Mouse (Mus musculus): Measurements from ENCODE around the gene Cradd. TPM values are rescaled to one million over a fixed set of nuclear protein-coding genes. Genes with fewer than 3 reads are reported as not detected.

Cradd gene
- total RNA-seq, 1 experiment from 2014 or later: 19.1 TPM

- peak; percentile 33 for DNase-seq
Observed at GRCm38 (mm10) chr10:95197377-95197776, 126.6 kb downstream of the Cradd start.

DNA sequence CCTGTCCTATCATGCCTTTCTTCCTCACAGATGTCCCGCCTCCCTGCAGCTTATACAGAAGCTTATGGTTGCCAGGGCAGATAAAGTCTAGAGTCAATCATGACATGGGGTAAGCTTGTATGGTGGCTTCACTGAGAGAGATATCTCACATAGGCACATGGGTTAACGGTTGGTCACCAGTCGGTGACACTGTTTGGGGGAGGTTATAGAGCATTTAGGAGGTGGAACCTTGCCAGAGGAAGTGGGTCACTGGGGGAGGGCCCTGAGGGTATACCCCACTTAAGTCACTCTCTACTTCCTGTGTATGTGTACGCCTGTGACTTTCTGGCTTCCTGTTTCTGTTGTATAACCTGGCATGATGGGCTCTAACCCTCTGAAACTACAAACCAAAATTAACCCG is 128.2 kb downstream of the Cradd start:
- DNase-seq: no peak

DNA sequence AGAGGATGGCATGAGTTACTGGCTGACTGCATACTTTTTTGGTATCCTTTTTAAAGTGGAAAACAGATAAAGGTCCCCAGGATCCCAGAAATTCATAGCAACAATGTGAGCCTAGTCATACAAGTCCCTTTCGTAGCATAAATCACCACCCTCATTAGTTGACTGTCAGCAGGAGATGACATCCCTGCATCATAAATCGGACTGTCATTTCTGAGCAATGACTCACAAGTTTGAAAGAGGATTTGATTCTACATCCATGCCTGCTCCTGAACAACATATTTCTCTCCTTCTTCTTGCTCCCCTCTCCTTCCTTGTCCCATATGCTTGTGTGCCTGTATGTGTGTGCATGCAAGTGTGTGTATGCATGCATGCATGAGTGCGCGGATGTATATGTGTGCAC is 129.2 kb downstream of the Cradd start:
- no peak for DNase-seq

- DNase-seq: no peak
Observed at GRCm38 (mm10) chr10:95193875-95194281, 130.1 kb downstream of the Cradd start.

DNA sequence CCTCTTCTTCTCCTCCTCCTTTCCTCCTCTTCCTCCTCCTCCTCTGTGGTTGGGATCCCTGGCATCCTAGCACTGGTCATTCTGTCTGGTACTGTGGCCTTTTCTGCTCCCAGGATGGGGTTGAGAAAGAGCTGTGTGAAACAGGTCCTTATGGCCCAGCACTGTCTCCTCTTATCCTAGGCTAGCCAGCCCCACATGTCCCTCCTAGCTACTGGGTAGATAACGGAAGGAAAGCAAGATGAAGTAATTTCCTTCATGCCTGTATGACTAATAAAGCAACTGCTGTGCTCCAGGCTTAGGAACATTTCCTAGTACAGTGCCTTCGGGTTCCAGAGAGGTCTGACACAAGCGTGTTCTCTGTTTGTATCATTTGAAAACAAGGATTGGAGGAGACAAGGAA is 132.1 kb downstream of the Cradd start:
- DNase-seq: no peak

DNA sequence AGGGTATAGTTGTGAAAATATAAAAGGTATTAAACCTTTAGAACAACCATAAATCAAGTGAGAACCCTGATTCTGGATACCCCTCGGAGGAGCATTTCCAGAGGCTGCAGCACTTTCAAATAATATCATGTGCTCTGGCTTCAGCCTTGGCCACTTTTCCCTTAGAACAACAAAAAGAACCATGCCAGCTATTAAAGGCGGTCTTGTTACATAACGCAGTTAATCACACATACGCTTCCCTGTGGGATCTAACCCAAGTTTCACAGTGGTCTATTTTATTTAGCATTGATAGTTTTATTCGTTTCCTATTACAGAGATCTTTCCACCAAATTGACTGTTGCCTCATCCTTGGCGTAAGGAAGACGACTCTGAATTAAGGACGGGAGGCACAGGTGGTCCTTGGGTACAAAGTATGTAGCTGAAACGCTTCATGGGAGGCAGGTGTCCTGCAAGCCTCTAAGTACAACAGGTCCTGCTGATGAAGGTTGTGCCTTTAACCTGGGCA is 132.7 kb downstream of the Cradd start:
- no peak for DNase-seq

GRCm38 (mm10) chr10:95189550-95190211 is 134.3 kb downstream of the Cradd start:
- DNase-seq: no peak

DNA sequence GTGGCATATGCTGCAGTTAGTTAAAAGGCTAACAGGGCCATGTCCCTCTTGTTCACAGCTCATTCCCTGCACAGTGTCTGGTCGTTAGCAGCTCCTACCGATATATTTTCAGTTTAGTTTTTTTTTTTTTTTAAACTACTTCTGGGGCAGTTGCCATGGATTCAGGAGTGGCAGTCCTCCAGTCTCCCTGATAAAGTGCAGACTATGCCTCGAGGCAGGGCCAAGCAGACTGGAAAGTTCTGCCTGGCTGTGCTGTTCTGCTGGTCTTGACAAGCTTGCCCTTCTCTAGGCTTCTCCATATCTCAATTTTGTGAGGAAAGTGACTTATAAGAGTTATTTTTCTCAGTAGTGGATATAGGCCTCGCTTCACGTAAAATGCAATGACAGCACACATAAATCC is 139.7 kb downstream of the Cradd start:
- no peak for DNase-seq

DNA sequence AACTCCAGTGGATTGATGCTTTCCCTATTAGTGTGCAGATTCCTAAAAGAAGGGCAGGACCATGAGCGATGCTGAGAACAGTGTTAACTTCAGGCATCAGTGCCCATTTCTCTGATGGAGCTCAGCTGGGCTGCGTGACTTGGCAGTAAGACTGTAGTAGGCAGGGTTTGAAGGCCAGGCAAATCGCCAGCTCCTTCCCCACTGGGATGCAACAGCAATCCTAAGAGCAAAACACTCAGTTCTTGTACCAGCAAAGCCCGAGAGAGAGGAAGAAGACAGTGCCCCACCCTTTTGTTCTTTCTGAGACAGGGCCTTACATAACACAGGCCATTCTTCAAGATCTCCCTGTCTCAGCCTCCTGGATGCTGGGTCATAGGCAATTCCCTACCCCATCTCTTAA is 140.9 kb downstream of the Cradd start:
- DNase-seq: peak; percentile 68

GRCm38 (mm10) chr10:95182405-95182804 is 141.5 kb downstream of the Cradd start:
- DNase-seq: no peak

- DNase-seq: no peak
Observed at GRCm38 (mm10) chr10:95181553-95181952, 142.4 kb downstream of the Cradd start.

DNA sequence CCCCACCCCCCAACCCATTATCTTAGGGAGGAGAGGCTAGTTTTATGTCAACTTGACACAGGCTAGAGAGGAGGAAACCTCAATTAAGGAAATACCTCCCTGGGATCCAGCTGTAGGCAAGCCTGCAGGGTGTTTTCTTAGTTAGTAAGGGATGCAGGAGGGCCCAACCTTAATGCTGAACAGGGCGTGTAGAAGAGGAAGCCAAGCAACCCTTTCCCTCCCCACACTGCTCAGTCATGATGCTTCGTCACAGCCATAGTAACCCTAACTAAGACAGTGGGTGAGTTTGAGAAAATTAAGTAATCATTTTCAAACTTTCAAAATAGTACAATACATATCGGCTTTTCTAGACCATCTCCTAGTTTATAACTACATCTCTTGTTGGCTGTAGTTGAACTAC is 143.0 kb downstream of the Cradd start:
- DNase-seq: no peak

- DNase-seq: no peak
Observed at GRCm38 (mm10) chr10:95180177-95180576, 143.8 kb downstream of the Cradd start.

DNA sequence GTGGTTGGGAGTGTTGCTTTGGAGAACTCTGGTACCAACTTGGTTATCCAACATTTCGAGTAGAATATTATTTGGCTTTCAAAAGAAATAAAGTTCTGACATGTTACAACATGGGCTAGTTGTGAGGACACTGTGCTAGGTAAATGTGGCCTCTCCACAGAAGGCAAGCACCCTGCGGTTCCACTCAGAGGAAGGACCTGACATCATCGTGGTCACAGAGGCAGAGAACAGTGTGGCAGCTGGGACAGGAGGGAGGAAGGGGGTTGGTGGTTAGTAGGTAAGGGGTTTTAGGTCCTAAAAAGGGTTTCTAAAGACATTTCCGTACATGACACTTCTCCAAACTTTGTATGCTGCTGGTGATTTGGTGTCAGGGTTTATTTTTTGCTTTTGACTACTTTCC is 145.1 kb downstream of the Cradd start:
- no peak for DNase-seq

GRCm38 (mm10) chr10:95175423-95176120 is 148.4 kb downstream of the Cradd start:
- DNase-seq: no peak

GRCm38 (mm10) chr10:95174260-95174659 is 149.7 kb downstream of the Cradd start:
- no peak for DNase-seq

- no peak for DNase-seq
Observed at GRCm38 (mm10) chr10:95170721-95171354, 153.1 kb downstream of the Cradd start.

GRCm38 (mm10) chr10:95164949-95165348 is 159.0 kb downstream of the Cradd start:
- no peak for DNase-seq

GRCm38 (mm10) chr10:95162691-95163374 is 161.1 kb downstream of the Cradd start:
- DNase-seq: no peak

GRCm38 (mm10) chr10:95159675-95160256 is 164.2 kb downstream of the Cradd start:
- DNase-seq: no peak

GRCm38 (mm10) chr10:95156410-95156809 is 167.5 kb downstream of the Cradd start:
- no peak for DNase-seq

- no peak for DNase-seq
Observed at GRCm38 (mm10) chr10:95154675-95155074, 169.3 kb downstream of the Cradd start.

Data from adrenal gland, postnatal 25 days (tissue).